Mouse (Mus musculus): Measurements from ENCODE around the gene 1700001K19Rik. TPM values are rescaled to one million over a fixed set of nuclear protein-coding genes. Genes with fewer than 3 reads are reported as not detected.
"Not testable (repeated sequence)": the region's sequence is repeated elsewhere in the genome, so short reads cannot be mapped to it uniquely, and the experiment has no call there.

The 1700001K19Rik gene
- not detected in 2 replicates for total RNA-seq (2017)

- ATAC-seq (replicated peaks in 1 of 2; ENCODE audit: insufficient read depth in 1 of 2, low FRiP score in 2 of 2, low TSS enrichment in 1 of 2, low read depth in 1 of 2, poor library complexity in 2 of 2, severe bottlenecking in 2 of 2), result peak in 1 of 2 experiments; percentile 26; a peak in 1 of 4 replicates
Observed at GRCm38 (mm10) chr12:110682561-110683299, at the start of gene 1700001K19Rik. Gene 1700001K19Rik (minus strand): TSS chr12:110682619.

GRCm38 (mm10) chr12:110726428-110726827 is 44.0 kb upstream of the 1700001K19Rik start:
- ATAC-seq (replicated peaks in 1 of 2; ENCODE audit: insufficient read depth in 1 of 2, low FRiP score in 2 of 2, low TSS enrichment in 1 of 2, low read depth in 1 of 2, poor library complexity in 2 of 2, severe bottlenecking in 2 of 2), result no peak

- ATAC-seq (replicated peaks in 1 of 2; ENCODE audit: insufficient read depth in 1 of 2, low FRiP score in 2 of 2, low TSS enrichment in 1 of 2, low read depth in 1 of 2, poor library complexity in 2 of 2, severe bottlenecking in 2 of 2), result no peak
Observed at GRCm38 (mm10) chr12:110725489-110725888, 43.1 kb upstream of the 1700001K19Rik start.

GRCm38 (mm10) chr12:110725051-110725450 is 42.6 kb upstream of the 1700001K19Rik start:
- no peak for ATAC-seq (replicated peaks in 1 of 2; ENCODE audit: insufficient read depth in 1 of 2, low FRiP score in 2 of 2, low TSS enrichment in 1 of 2, low read depth in 1 of 2, poor library complexity in 2 of 2, severe bottlenecking in 2 of 2)

GRCm38 (mm10) chr12:110716004-110716403 is 33.6 kb upstream of the 1700001K19Rik start:
- ATAC-seq (replicated peaks in 1 of 2; ENCODE audit: insufficient read depth in 1 of 2, low FRiP score in 2 of 2, low TSS enrichment in 1 of 2, low read depth in 1 of 2, poor library complexity in 2 of 2, severe bottlenecking in 2 of 2), result no peak

- ATAC-seq (replicated peaks in 1 of 2; ENCODE audit: insufficient read depth in 1 of 2, low FRiP score in 2 of 2, low TSS enrichment in 1 of 2, low read depth in 1 of 2, poor library complexity in 2 of 2, severe bottlenecking in 2 of 2), result 0 out of 4 replicates have a peak, but pooled peaks of 1 of the 2 experiments have one; percentile 12
Observed at GRCm38 (mm10) chr12:110714215-110714614, 31.8 kb upstream of the 1700001K19Rik start.

GRCm38 (mm10) chr12:110713784-110714183 is 31.4 kb upstream of the 1700001K19Rik start:
- ATAC-seq (replicated peaks in 1 of 2; ENCODE audit: insufficient read depth in 1 of 2, low FRiP score in 2 of 2, low TSS enrichment in 1 of 2, low read depth in 1 of 2, poor library complexity in 2 of 2, severe bottlenecking in 2 of 2), result no peak

- ATAC-seq (replicated peaks in 1 of 2; ENCODE audit: insufficient read depth in 1 of 2, low FRiP score in 2 of 2, low TSS enrichment in 1 of 2, low read depth in 1 of 2, poor library complexity in 2 of 2, severe bottlenecking in 2 of 2), result no peak
Observed at GRCm38 (mm10) chr12:110711270-110711669, 28.9 kb upstream of the 1700001K19Rik start.

- ATAC-seq (replicated peaks in 1 of 2; ENCODE audit: insufficient read depth in 1 of 2, low FRiP score in 2 of 2, low TSS enrichment in 1 of 2, low read depth in 1 of 2, poor library complexity in 2 of 2, severe bottlenecking in 2 of 2), result no peak
Observed at GRCm38 (mm10) chr12:110707451-110707850, 25.0 kb upstream of the 1700001K19Rik start.

- ATAC-seq (replicated peaks in 1 of 2; ENCODE audit: insufficient read depth in 1 of 2, low FRiP score in 2 of 2, low TSS enrichment in 1 of 2, low read depth in 1 of 2, poor library complexity in 2 of 2, severe bottlenecking in 2 of 2), result peak; percentile 65 to 85
Observed at GRCm38 (mm10) chr12:110706337-110707231, 24.2 kb upstream of the 1700001K19Rik start.

GRCm38 (mm10) chr12:110705419-110705818 is 23.0 kb upstream of the 1700001K19Rik start:
- ATAC-seq (replicated peaks in 1 of 2; ENCODE audit: insufficient read depth in 1 of 2, low FRiP score in 2 of 2, low TSS enrichment in 1 of 2, low read depth in 1 of 2, poor library complexity in 2 of 2, severe bottlenecking in 2 of 2), result not testable (repeated sequence)

GRCm38 (mm10) chr12:110703682-110704081 is 21.3 kb upstream of the 1700001K19Rik start:
- no peak for ATAC-seq (replicated peaks in 1 of 2; ENCODE audit: insufficient read depth in 1 of 2, low FRiP score in 2 of 2, low TSS enrichment in 1 of 2, low read depth in 1 of 2, poor library complexity in 2 of 2, severe bottlenecking in 2 of 2)

- ATAC-seq (replicated peaks in 1 of 2; ENCODE audit: insufficient read depth in 1 of 2, low FRiP score in 2 of 2, low TSS enrichment in 1 of 2, low read depth in 1 of 2, poor library complexity in 2 of 2, severe bottlenecking in 2 of 2), result peak; percentile 28 to 29; a peak in 1 of 4 replicates
Observed at GRCm38 (mm10) chr12:110703008-110703471, 20.6 kb upstream of the 1700001K19Rik start.

GRCm38 (mm10) chr12:110702556-110702955 is 20.1 kb upstream of the 1700001K19Rik start, which contains the start of gene Hsp90aa1:
Gene Hsp90aa1 (minus strand): TSS chr12:110702728.
- ATAC-seq (replicated peaks in 1 of 2; ENCODE audit: insufficient read depth in 1 of 2, low FRiP score in 2 of 2, low TSS enrichment in 1 of 2, low read depth in 1 of 2, poor library complexity in 2 of 2, severe bottlenecking in 2 of 2), result no peak

GRCm38 (mm10) chr12:110701363-110701762 is 18.9 kb upstream of the 1700001K19Rik start:
- peak in 1 of 2 experiments; percentile 17; a peak in 1 of 4 replicates for ATAC-seq (replicated peaks in 1 of 2; ENCODE audit: insufficient read depth in 1 of 2, low FRiP score in 2 of 2, low TSS enrichment in 1 of 2, low read depth in 1 of 2, poor library complexity in 2 of 2, severe bottlenecking in 2 of 2)

- no peak for ATAC-seq (replicated peaks in 1 of 2; ENCODE audit: insufficient read depth in 1 of 2, low FRiP score in 2 of 2, low TSS enrichment in 1 of 2, low read depth in 1 of 2, poor library complexity in 2 of 2, severe bottlenecking in 2 of 2)
Observed at GRCm38 (mm10) chr12:110700730-110701129, 18.3 kb upstream of the 1700001K19Rik start.

- ATAC-seq (replicated peaks in 1 of 2; ENCODE audit: insufficient read depth in 1 of 2, low FRiP score in 2 of 2, low TSS enrichment in 1 of 2, low read depth in 1 of 2, poor library complexity in 2 of 2, severe bottlenecking in 2 of 2), result no peak
Observed at GRCm38 (mm10) chr12:110699171-110699547, 16.7 kb upstream of the 1700001K19Rik start.

Data from hematopoietic stem cell, adult 5-6 weeks (primary cell).